Mouse (Mus musculus): Measurements from ENCODE around the gene Arid4a.

- TF ChIP-seq ZNF384 (IDR thresholded peaks at IDR 0.05; ENCODE audit: low read depth, low read length): peak; percentile 90
- TF ChIP-seq HCFC1 (IDR thresholded peaks at IDR 0.05; ENCODE audit: borderline replicate concordance, insufficient read depth, low read length): peak; percentile 29; the same call in 1 of the 2 replicates
- no peak for TF ChIP-seq ZC3H11A (IDR thresholded peaks at IDR 0.05; ENCODE audit: borderline replicate concordance, low read depth, low read length)
- TF ChIP-seq CHD2 (IDR thresholded peaks at IDR 0.05; ENCODE audit: low read depth, low read length): 0 out of 2 replicates have a peak, but pooled peaks have one; percentile 3
- no peak for TF ChIP-seq MAFK (IDR thresholded peaks at IDR 0.05; ENCODE audit: insufficient read depth, low read depth, low read length)
Measured at GRCm38 (mm10) chr12:71136974-71137491, 121.2 kb downstream of the Arid4a start.

Data from ES-E14 (cell line).